Mouse (Mus musculus): ENCODE results near the gene Gjb6. TPM values are rescaled to one million over a fixed set of nuclear protein-coding genes. Genes with fewer than 3 reads are reported as not detected.

Gene Gjb6
- polyA plus RNA-seq, 1 experiment from 2014 or later = 0.27 TPM

GRCm38 (mm10) chr14:57084180-57084668 lies 49.2 kb downstream of the Gjb6 start:
- ATAC-seq (ENCODE audit: extremely low read depth, insufficient number of reproducible peaks, low FRiP score, low TSS enrichment) = no peak

GRCm38 (mm10) chr14:57082863-57083262 lies 50.5 kb downstream of the Gjb6 start:
- Histone ChIP-seq H3K9ac (no peak overlapping the region), H3K36me3 (no peaks in the 10 kb centered on the region), H3K4me1 (peaks cover 24% of the 10 kb centered on the region), H3K27ac (replicated peaks) (no peak overlapping the region), H3K27me3 (replicated peaks) (0 out of 2 replicates have a peak, but pooled peaks cover 6% of the 10 kb centered on the region), H3K9me3 (no peaks in the 10 kb centered on the region), H3K4me2 (no peak overlapping the region), H3K4me3 (no peak overlapping the region)
- WGBS = 85% methylated on average over 1 of the region's 1 CpGs
- no peak for ATAC-seq (ENCODE audit: extremely low read depth, insufficient number of reproducible peaks, low FRiP score, low TSS enrichment)

More at GRCm38 (mm10) chr14:57084180-57084668, 49.2 kb downstream of the Gjb6 start:
- Histone ChIP-seq H3K27ac (replicated peaks) (peak overlapping the region; percentile 58), H3K4me3 (no peak overlapping the region), H3K4me2 (peak overlapping the region; percentile 34), H3K9ac (peak overlapping the region; percentile 33; the same call in 1 of the 2 replicates), H3K4me1 (peaks cover 24% of the 10 kb centered on the region), H3K36me3 (no peaks in the 10 kb centered on the region), H3K27me3 (replicated peaks) (0 out of 2 replicates have a peak, but pooled peaks cover 6% of the 10 kb centered on the region), H3K9me3 (no peaks in the 10 kb centered on the region)
- WGBS = 36% methylated on average over 11 of the region's 11 CpGs

- H3K4me3 ChIP-seq = no peak overlapping the region
- H3K36me3 ChIP-seq = no peaks in the 10 kb centered on the region
- ATAC-seq (ENCODE audit: extremely low read depth, insufficient number of reproducible peaks, low FRiP score, low TSS enrichment) = no peak
- H3K4me1 ChIP-seq = no peaks in the 10 kb centered on the region
- H3K27me3 ChIP-seq (replicated peaks) = no peaks in the 10 kb centered on the region
- H3K9ac ChIP-seq = no peak overlapping the region
- no peaks in the 10 kb centered on the region for H3K9me3 ChIP-seq
- 72% methylated on average over 6 of the region's 6 CpGs for WGBS
- H3K27ac ChIP-seq (replicated peaks) = no peak overlapping the region
- no peak overlapping the region for H3K4me2 ChIP-seq
Measured at GRCm38 (mm10) chr14:57075537-57075936, 57.9 kb downstream of the Gjb6 start.

Other genes with a start within 250 kb of the Gjb6 start
- 29.8 and 30.9 TPM in 2 replicates for gene Zmym2, start 247.0 kb downstream of the Gjb6 start, polyA plus RNA-seq (2015; fragmentation: Nextera tagmentation; extraction: Ambion mirVana)
- 19.9 and 23.8 TPM in 2 replicates for gene Gja3, start 75.5 kb downstream of the Gjb6 start, polyA plus RNA-seq (2015; fragmentation: Nextera tagmentation; extraction: Ambion mirVana)
- 0.15 and 0.31 TPM in 2 replicates for gene Gjb2, start 28.9 kb downstream of the Gjb6 start, polyA plus RNA-seq (2015; fragmentation: Nextera tagmentation; extraction: Ambion mirVana)
- not detected in 2 replicates for gene Gm4491, start 17.7 kb downstream of the Gjb6 start, polyA plus RNA-seq (2015; fragmentation: Nextera tagmentation; extraction: Ambion mirVana)